Mouse (Mus musculus) bone marrow macrophage, adult 2 months (primary cell): ENCODE data around the gene 2010109A12Rik.

ENCODE experiments used
- CTCF ChIP-seq: IDR thresholded peaks from 2 replicates; pipeline ENCODE4 v1.5.1; 2012; ENCODE audit warnings: low read depth, mild to moderate bottlenecking, low read length, moderate library complexity
- POLR2A ChIP-seq: IDR thresholded peaks from 2 replicates; pipeline ENCODE4 v1.6.1; 2012; ENCODE audit warnings: mild to moderate bottlenecking, low read depth, low read length, borderline replicate concordance

GRCm38 (mm10) chr5:93183311-93183710, 23.0 kb upstream of the 2010109A12Rik start:
- TF ChIP-seq POLR2A: no peak
- TF ChIP-seq CTCF: no peak
